In the genomic region with DNA sequence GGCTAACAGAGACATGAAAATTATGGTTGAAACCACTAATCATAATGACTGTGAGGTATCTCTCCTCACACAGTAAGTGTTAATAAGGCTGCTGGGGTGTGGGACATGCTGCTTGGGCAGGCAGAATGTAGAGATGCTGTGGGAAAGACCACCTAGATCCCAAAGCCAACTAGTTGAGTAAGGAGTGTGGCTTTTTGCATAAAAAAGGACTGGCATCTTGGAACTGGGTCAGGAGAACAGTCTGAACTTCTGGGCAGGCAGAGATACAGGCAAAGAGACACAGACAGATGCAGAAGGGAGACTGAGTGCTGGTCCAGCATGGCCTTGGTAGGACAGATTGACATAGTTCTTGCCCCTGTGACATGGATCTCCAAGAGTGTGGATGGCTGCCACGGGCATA, we compare ENCODE assay signal across 42 mouse cellular contexts. TPM values are rescaled to one million over a fixed set of nuclear protein-coding genes. Genes with fewer than 3 reads are reported as not detected.
"Had no signal": no experiment of that assay in that cellular context is flagged by ENCODE, and none has a peak within 500 bp of the region (broad histone marks: within the 10 kb centered on the region; RNA-seq: fewer than 3 reads in every experiment).

No protein-coding gene starts in this region.

- H3K27me3 ChIP-seq: limb, embryonic 12.5 days; limb, embryonic 13.5 days; limb, embryonic 15.5 days; liver, embryonic 12.5 days; liver, embryonic 13.5 days; liver, embryonic 15.5 days; lung, embryonic 15.5 days; midbrain, embryonic 12.5 days; midbrain, embryonic 13.5 days; midbrain, embryonic 15.5 days; neural tube, embryonic 12.5 days; neural tube, embryonic 13.5 days had no signal

- ATAC-seq: liver, embryonic 12.5 days; liver, postnatal 0 days; lung, postnatal 0 days; midbrain, embryonic 13.5 days; midbrain, embryonic 15.5 days; midbrain, embryonic 16.5 days had no signal

- H3K4me3 ChIP-seq: limb, embryonic 10.5 days; limb, embryonic 12.5 days; limb, embryonic 13.5 days; limb, embryonic 15.5 days; liver, embryonic 12.5 days; liver, embryonic 13.5 days; liver, embryonic 15.5 days; lung, embryonic 15.5 days; midbrain, embryonic 10.5 days; midbrain, embryonic 12.5 days; midbrain, embryonic 13.5 days; midbrain, embryonic 15.5 days; myocyte; neural tube, embryonic 12.5 days; neural tube, embryonic 13.5 days had no signal

- H3K9ac ChIP-seq: limb, embryonic 12.5 days; limb, embryonic 13.5 days; limb, embryonic 15.5 days; liver, embryonic 12.5 days; liver, embryonic 13.5 days; liver, embryonic 14.5 days; liver, embryonic 15.5 days; liver, postnatal 0 days; lung, embryonic 14.5 days; lung, embryonic 15.5 days; midbrain, embryonic 12.5 days; midbrain, embryonic 13.5 days; midbrain, embryonic 15.5 days; neural tube, embryonic 12.5 days; neural tube, embryonic 13.5 days had no signal

- H3K4me1 ChIP-seq: limb, embryonic 10.5 days; limb, embryonic 12.5 days; limb, embryonic 13.5 days; limb, embryonic 15.5 days; liver, embryonic 12.5 days; liver, embryonic 13.5 days; liver, embryonic 15.5 days; lung, embryonic 15.5 days; midbrain, embryonic 10.5 days; midbrain, embryonic 12.5 days; midbrain, embryonic 13.5 days; midbrain, embryonic 15.5 days; neural tube, embryonic 12.5 days; neural tube, embryonic 13.5 days had no signal

- H3K9me3 ChIP-seq: limb, embryonic 10.5 days; limb, embryonic 15.5 days; liver, embryonic 12.5 days; liver, embryonic 13.5 days; liver, embryonic 15.5 days; lung, embryonic 15.5 days; midbrain, embryonic 10.5 days; midbrain, embryonic 12.5 days; midbrain, embryonic 13.5 days; midbrain, embryonic 15.5 days; neural tube, embryonic 12.5 days; neural tube, embryonic 13.5 days had no signal

- H3K27ac ChIP-seq: limb, embryonic 10.5 days; limb, embryonic 12.5 days; limb, embryonic 13.5 days; limb, embryonic 15.5 days; liver, embryonic 12.5 days; liver, embryonic 13.5 days; liver, embryonic 14.5 days; liver, embryonic 15.5 days; lung, embryonic 15.5 days; macrophage; midbrain, embryonic 10.5 days; midbrain, embryonic 12.5 days; midbrain, embryonic 13.5 days; midbrain, embryonic 15.5 days; neural tube, embryonic 12.5 days; neural tube, embryonic 13.5 days had no signal

- DNase-seq: left cerebral cortex, postnatal 4 days; liver; liver, embryonic 13.5 days; liver, postnatal 0 days; lung, adult 18-20 months; lung, adult 2 months; lung, embryonic 14.5 days; lung, postnatal 14 days; lung, postnatal 36 days; lung, postnatal 4 days; midbrain, embryonic 14.5 days had no signal

- H3K36me3 ChIP-seq: limb, embryonic 10.5 days; limb, embryonic 12.5 days; limb, embryonic 13.5 days; limb, embryonic 15.5 days; liver, embryonic 12.5 days; liver, embryonic 13.5 days; liver, embryonic 15.5 days; lung, embryonic 15.5 days; midbrain, embryonic 10.5 days; midbrain, embryonic 12.5 days; midbrain, embryonic 13.5 days; midbrain, embryonic 15.5 days; neural tube, embryonic 12.5 days; neural tube, embryonic 13.5 days had no signal

RNA-seq across cellular contexts. Expression of a gene that starts 29.5 kb away (rescaled TPM):
- total RNA-seq: left cerebral cortex, adult 8-10 months; left cerebral cortex, postnatal 10 days; left cerebral cortex, postnatal 14 days; left cerebral cortex, postnatal 25 days; left cerebral cortex, postnatal 36 days; left cerebral cortex, postnatal 4 days; liver, adult 2 months; megakaryocyte-erythroid progenitor cell, adult 5-6 weeks; monocyte, adult 5-6 weeks had no signal
- polyA plus RNA-seq: liver, adult 2 months; liver, embryonic 11.5 days; liver, embryonic 12.5 days; liver, embryonic 13.5 days; liver, embryonic 14.5 days; liver, embryonic 15.5 days; liver, postnatal 0 days; lung, embryonic 14.5 days; macrophage; midbrain, embryonic 10.5 days; midbrain, embryonic 13.5 days; midbrain, embryonic 14.5 days; midbrain, embryonic 15.5 days; midbrain, embryonic 16.5 days; midbrain, postnatal 0 days; myocyte; neural tube, embryonic 11.5 days; neural tube, embryonic 13.5 days had no signal

RNA-seq across cellular contexts. Expression of a gene that starts 55.1 kb away (rescaled TPM):
- total RNA-seq: left cerebral cortex, adult 8-10 months; left cerebral cortex, postnatal 10 days; left cerebral cortex, postnatal 14 days; left cerebral cortex, postnatal 25 days; left cerebral cortex, postnatal 36 days; left cerebral cortex, postnatal 4 days; liver, adult 2 months; megakaryocyte-erythroid progenitor cell, adult 5-6 weeks; midbrain, postnatal 0 days; monocyte, adult 5-6 weeks had no signal
- polyA plus RNA-seq: limb, embryonic 10.5 days; limb, embryonic 11.5 days; limb, embryonic 12.5 days; limb, embryonic 13.5 days; liver, adult 2 months; lung, embryonic 14.5 days; midbrain, embryonic 10.5 days; midbrain, embryonic 11.5 days; midbrain, embryonic 12.5 days; midbrain, embryonic 14.5 days; midbrain, embryonic 15.5 days; myocyte; neural tube, embryonic 11.5 days had no signal
